Mouse (Mus musculus) retina, postnatal 7 days (tissue): ENCODE results near the gene Zfp383.
"Not testable (repeated sequence)": the region's sequence is repeated elsewhere in the genome, so short reads cannot be mapped to it uniquely, and the experiment has no call there.

Source experiments
- DNase-seq: peaks from one replicate; pipeline ENCODE4 v3.0.0-alpha.2; 2012; ENCODE audit warnings: low read depth, low spot score

The Zfp383 gene

DNA sequence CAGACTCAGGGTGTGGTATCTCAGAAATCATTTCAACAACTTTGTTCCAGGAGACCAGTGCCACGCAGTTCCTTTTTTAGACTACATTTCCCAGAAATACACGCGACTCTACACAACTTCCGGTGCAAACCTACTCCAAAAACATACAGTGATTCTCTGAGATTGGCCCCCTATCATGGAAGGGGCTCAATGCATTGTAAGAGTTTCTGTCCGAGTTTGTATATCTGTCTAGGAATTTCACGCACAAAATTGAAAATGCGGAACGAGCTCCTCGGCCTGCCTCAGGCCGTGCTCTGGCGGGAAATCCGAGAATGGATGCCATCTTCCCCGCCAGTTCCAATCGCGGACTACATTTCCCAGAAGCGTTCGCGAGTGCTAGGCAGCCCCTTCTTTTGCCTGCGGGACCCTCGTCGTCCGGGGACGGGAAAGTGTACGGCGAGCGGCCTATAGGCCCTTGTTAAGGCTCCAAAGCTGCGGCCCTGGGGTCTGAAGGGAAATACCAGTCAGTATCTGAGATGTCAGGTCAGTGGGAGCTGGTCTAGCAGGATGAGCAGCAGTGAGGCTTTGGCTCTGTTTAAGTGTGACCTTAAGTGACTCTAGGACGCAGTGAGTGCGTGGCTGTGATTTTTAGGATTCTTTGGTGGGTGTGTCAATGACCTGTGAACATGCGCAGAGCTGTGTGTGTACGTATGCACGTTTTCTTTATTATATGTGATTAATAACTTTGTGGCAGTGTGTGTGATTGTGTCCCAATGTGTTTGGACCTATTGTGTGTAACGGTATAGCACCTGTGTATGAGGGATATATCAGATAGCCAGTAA, at the start of gene Zfp383:
Gene Zfp383, plus strand, starts transcription at position 94 of the 821 bp plus-strand sequence.
- DNase-seq: peak; percentile 77

DNA sequence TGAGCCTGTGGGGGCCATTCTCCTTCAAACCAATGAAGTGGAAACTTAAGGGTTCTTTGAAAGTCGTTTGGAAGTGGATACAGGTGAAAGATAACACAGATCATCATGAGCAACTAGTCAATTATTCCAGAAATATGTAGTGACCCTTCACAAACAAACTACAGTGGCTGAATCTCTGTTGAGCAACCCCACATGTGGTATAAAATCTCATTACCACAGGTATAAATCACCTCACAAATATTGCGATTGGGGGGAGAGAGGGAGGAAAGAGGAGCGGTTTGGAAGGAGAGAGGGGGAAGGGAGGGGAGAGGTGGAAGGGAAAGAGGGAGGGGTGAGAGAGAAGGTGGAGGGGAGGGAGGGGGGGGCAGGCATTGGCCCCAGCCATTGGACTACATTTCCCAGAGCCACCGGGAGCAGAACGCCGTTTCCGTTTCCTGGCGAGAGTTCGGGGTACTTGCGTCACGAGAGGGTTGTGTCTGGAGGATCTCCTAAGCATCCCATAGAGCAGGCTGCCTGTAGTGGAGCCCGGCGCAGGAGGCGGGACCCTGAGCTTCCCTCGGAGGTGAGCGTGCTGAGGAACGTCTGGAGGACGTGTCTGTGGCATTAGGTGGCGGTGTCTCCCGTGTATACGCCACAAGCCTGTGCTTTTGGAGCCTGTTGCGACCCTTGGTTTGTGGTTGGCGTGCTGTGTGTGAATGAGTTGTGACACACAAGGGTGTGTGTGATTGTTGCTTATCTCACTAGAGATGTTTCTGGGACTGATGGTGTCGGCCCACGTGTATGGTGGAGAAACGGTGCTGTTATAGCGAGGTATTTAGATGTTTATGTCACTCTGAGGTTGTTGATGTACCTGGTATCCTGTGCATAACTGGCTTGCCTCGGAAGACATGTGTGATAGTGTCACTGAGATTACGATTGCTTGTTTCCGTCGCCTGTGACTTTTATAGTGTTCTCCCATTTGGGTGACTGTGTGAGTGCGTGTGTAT, 48.2 kb upstream of the Zfp383 start, which contains the start of gene Zfp420:
Gene Zfp420, plus strand, starts transcription at position 448 of the 986 bp plus-strand sequence.
- peak; percentile 82 for DNase-seq

DNA sequence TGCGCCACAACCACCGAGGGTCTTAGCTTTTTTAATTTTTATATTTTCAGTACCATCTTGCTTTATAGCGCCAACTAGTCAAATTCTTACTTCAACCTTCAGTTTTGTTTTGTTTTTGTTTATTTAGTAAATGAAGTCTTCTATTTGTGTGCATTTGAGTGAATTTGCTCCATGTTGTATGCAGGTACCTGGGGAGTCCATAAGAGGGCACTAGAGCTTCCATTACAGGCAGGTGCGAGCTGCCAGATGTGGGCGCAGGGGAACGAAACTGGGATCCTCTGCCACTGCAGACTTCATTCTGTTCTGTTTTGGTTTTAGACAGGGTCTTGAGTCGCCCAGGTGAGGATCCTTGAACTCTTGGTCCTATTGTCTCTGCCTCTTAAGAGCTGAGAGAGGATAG, 46.4 kb upstream of the Zfp383 start:
- no peak for DNase-seq

DNA sequence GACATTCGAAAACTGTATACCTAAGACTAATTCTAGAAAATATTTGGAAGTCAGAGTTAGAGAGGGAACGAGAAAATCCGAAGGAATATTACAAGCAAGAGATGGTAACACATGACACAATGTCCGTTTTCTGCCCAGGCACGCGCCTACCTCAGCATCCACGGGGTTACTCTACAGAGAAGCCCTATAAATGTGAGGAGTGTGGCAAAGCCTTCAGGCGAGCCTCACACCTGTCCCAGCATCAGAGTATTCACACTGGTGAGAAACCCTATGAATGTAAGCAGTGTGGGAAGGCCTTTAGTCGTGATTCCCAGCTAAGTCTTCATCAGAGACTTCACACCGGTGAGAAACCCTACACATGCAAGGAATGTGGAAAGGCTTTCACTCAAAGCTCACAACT, 33.8 kb upstream of the Zfp383 start:
- no peak for DNase-seq

DNA sequence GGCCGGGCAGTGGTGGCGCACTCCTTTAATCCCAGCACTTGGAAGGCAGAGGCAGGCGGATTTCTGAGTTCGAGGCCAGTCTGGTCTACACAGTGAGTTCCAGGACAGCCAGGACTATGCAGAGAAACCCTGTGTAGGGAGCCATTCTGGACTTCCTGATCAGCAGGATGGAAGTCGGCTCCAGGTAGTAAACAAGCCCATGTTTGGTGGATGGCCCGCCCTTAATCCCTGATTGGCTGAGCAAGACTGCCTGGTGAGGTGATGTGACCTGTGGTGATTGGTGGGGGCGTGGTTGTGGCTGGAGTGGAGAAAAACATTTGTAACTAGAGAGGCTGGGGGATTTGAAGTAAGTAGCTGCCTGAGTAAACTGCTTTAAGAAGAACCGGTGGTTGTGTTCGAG, 30.5 kb upstream of the Zfp383 start:
- DNase-seq: not testable (repeated sequence)

DNA sequence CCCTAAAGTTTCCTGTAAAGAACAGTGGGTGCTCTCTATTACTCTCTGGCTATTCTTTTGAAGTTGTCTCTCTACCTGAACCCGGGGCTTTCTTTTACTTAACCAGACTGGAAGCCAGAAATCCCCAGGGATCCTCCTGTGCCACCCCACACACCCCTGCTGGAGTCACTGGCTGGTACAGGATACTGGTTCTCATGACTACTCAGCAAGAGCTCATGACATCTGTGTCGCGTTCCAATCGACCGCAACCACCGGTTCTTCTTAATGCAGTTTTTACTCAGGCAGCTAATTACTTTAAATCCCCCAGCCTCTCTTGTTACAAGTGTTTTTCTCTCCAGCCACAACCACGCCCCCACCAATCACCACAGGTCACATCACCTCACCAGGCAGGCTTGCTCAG, 28.0 kb upstream of the Zfp383 start:
- no peak for DNase-seq

DNA sequence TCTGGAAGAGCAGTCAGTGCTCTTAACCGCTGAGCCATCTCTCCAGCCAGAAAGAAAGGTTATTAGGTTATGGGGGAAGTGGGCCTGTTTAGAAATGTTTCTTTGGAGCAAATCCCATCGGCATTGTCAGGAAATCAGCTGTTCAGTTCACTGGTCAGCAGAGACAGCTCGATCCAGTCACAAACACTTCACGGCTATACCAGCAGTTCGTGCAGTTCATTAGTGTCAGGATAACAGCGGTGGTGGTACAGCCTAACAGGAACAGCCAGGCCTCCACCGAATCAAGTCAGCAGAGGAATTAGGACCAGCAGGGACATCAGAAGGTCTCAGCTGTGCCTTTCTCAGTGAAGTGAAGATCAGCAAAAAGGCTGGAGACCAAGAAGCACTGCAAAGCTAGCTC, 27.1 kb upstream of the Zfp383 start:
- no peak for DNase-seq

DNA sequence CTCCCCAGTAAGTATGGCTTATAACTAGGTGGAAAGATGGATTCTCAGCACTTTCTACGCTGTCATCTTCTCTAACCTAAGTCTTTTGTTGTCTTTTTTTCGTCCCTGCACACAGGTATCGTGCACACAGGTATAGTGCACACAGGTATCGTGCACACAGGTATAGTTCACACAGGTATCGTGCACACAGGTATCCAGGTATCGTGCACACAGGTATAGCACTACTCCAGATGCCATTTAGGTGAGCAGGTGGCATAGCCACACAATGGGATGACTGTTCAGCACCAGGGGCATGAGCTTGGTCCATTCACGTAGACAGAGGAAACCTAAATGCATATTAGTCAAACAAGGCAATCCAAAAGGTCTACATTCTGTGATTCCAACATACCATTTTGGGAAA, 17.5 kb upstream of the Zfp383 start:
- no peak for DNase-seq

DNA sequence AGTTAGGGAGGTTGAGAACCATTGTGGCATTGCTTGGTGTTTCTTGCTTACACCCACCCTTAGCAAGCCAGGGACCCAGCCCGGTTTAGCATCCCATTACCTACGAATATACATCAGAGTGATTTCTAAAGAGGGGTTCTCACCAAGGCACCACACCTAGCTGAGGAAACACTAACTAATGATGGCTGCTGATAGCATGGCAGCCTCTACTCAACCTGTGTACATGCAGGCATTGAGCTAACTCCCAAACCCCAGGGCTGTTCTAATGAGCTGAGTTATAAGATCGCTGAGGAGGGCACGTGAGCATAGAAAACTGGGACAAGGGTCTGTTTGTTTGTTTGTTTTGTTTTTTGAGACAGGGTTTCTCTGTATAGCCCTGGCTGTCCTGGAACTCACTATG, 15.3 kb upstream of the Zfp383 start:
- DNase-seq: no peak

DNA sequence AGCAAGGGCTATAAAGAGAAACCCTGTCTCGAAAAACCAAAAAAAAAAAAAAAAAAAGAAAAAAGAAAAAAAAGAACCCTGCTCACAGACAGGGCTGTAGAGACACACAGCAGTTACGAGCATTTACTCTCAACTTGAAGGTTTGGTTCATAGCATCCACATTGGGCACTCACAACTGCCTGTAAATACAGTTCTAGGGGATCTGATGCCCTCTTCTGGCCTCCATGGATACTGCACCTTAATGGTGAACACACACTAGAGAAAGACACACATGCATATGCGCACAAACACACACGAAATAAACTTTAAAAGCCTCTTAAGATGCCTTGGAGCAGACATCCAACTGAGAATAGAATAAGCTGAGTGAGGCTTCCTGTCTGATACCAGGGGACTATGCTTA, 9.7 kb upstream of the Zfp383 start:
- DNase-seq: no peak

DNA sequence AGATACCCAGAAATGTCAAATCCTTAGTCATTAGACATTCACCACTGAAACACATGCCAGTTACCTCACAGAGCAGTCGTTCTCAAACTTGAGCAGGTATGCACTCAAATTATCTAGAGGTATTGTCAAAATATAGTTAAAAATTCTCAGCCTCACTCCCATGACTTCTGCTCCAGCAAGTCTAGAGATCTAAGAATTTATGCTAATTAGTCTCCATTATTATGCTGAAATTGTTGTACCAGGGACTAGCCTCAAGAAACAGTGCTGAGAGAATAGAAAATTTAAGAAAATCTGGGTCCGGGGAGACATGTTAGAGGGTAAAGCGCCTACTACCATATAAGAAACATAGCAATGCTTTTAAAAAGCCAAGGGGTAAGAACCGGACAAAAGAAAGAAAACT, 3.9 kb upstream of the Zfp383 start:
- no peak for DNase-seq

DNA sequence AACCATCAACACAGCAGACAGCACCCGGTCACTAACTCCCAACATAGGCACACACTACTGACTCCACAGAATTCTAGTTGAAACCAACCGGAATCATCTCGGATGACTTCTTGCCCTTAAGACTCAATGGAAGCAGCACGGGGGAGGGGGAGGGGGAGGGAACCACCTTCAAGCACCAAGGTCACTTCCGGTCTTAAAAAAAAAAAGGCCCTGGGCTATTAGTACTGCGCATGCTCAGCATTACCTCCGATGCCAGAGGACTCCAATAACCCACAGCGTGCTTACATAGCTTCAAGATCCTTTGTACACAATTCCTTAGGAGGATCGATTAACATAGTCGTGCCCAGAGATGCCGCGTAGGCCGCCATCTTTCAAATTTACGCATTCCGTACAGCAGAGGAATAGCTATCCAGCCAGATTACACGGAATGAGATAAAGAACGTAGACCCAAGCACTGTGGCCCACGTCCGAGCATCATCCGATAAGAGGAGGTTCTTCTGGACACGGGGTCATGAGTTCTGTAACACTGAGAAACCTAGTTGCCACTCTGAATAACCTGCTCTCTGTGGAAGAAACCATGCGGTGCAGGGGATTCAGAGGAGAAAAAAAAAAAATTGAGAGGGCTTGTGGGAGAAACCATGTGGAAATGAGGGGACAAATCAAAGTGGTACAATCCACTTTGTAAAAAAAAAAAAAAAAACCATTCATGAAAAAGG, 1.9 kb upstream of the Zfp383 start, which contains the start of gene Zfp27:
Gene Zfp27, minus strand, starts transcription at position 607 of the 716 bp plus-strand sequence.
- peak; percentile 90 for DNase-seq

DNA sequence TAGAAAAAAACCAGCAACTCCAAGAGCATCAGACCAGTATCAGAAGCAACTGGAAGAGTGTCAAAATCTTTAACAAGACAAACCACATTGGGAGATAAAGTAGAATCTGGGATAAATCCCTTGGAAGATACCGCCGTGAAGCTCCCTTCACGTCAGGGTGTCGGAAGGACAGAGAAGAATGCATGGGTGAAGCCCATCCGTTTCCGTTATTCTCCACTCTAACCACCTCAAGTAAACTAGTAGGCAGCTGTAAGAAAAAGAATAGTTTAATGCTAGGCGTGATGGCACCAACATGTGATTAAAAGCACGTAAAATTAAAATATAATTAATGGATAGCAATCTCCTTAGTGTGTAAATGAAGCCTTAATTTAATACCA, 1.4 kb upstream of the Zfp383 start:
- DNase-seq: no peak

DNA sequence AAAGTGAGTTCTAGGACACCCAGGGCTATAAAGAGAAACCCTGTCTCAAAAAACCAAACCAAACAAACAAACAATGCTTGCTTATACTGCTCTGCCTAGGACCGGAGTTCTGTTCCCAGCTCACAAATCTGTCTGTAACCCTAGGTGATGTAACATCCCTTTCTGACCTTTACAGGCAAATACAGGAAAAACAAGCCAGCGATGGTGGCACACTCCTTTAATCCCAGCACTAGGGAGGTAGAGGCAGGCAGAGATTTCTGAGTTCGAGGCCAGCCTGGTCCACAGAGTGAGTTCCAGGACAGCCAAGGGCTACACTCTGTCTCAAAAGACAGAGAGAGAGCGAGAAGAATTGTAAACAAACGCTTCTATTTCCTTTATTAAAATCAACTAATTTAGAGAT, 817 bp upstream of the Zfp383 start:
- DNase-seq: no peak

DNA sequence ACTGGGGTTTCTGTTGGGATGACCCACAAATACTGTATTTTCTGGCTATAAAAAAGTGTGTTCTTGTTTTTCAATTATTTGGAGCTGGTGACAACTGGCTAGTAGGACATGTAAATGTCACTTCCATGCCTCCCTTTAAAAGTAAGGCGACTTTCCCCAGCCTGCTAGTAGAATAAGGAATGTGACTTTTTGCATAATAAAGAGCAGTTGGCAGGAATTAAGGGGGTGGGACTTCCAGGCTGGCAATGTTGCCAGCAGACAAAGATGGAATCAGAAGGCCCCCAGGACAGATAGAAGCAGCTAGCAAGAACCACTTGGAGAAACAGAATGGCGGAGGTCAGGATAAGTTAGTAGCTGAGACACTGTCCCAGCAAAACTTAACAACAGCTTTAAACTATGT, 2.2 kb downstream of the Zfp383 start:
- DNase-seq: no peak

DNA sequence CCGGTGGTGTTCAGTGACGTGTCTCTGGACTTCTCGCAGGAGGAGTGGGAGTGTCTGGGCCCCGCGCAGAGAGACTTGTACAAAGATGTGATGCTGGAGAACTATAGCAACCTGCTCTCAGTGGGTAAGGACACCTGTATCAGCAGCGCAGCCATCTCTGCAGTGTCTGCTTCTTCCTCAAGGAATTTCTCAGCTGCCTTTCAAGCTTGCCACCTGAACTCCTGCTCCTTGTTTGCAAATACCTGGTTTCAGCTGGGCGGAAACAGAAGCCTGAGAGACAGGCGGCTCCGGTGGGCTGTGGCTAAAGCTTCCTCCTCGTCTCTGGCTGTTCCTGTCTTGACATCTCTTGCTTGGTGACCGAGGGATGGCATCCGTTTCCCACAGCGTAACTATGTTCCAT, 4.1 kb downstream of the Zfp383 start:
- no peak for DNase-seq

DNA sequence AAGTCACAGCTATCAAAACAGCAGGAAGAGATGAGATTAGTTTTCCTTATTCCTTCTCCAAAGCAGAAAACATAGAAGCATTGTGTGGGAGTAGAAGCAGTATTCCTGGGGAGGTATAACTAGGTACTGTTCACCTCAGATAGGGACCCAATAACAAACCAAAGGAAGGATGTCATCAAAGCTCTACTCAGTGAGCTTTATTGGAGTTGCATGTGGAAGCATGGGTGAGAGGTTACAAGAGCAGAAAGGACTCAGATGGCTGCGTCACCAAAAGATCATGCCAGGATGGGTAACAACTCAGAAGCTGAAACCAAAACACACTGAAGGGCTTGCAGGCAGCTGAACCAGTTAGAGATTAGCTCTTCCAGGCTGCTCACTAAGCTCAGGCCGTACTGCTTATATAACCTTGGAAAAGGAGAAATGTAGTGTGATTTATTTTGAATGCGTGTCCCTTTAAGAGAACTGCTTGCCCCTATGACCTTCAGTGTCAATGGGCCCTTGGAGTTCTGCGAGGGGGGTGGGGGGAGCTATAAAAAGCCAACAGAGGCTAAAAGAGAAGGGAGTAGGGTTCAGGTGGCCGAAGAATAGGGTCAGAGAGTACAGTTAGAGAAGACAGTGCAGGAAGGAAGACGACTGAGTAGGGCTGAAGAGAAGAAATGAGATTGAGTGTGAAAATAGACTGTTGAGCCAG, 9.5 kb downstream of the Zfp383 start:
- no peak for DNase-seq

DNA sequence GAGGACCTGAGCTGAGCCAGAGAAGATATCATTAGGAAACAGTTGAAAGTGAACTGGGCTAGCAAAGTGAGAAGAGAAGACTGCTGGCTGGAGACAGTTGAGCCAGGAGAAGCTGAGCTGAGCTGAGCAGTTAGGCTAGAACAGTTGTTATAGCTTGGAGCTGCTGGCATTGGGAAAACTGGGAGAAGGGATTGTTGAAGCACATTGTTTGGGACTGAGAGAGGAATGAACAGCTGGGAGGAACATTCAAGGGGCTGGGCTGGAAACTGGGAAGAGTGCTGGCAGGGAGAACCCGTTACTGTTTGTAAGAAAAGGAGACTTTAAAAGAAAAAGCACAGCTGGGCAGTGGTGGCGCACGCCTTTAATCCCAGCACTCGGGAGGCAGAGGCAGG, 10.0 kb downstream of the Zfp383 start:
- no peak for DNase-seq

DNA sequence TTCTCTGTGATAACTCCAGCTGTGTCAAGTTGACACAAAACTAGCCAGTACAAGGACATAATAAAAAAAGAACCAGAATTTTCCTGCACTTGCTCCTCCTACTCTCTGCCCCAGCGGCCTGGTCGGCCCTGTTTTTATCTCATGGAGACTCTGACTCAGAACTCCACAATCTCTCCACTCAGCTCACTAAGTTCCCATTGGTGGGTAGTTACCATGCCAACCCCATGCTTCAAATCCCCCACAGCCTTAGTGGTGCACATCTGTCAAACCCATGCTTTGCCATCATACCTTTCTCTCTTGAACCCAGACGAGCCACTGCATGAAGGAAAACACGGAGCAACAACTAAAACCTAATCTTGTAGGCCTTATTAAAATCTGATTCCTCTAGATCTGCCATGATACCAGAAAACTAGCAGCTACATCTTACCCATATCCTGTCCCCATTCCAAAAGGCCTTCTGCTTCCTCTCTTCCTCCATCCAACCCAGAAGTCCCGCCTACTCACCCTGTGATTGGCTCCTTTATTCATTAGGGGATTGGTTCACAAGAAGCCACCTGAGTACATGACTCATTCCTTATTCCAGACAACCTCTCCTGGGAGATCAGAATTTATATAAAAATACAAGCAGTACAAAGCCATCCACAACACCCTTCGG, 13.5 kb downstream of the Zfp383 start:
- no peak for DNase-seq

DNA sequence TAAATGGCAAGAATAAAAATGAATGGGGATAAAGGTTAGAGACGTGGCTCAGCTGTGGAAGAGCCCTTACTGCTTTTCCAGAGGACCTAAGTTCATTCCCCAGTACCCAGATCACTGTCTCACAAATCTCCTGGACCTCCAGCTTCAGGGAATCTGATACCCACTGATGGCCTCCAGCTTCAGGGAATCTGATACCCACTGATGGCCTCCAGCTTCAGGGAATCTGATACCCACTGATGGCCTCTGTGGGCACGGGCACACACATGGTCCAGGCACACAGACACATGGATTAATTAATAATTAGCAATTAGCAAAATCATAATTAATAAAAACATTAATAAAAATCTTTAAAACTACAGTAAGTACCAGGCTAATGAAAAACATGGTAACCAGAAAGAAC, 14.8 kb downstream of the Zfp383 start:
- DNase-seq: no peak

DNA sequence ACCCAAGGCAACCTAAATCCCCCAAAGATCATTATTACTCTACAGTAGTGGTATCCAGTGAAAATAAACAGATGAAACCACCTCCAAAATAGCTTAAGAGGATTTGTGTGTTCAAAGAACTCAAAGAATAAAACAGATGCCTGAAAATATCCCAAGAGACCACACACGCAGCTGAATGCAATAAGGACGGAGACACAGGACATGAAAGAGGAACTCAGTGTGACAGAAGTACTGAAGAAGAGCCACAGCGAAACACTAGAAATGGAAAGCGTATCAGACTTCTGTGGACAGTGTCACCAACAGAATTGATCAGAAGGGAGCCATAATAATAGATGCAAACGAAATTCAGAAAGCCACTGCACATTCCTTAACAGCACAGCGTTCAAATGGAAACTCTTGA, 30.8 kb downstream of the Zfp383 start:
- DNase-seq: no peak
